Mouse (Mus musculus) layer of hippocampus, postnatal 36 days (tissue): ENCODE measurements around the gene Amdhd2. TPM values are rescaled to one million over a fixed set of nuclear protein-coding genes. Genes with fewer than 3 reads are reported as not detected.
"Not testable (repeated sequence)": the region's sequence is repeated elsewhere in the genome, so short reads cannot be mapped to it uniquely, and the experiment has no call there.

Experiments
- DNase-seq, 2 experiments: peaks; one replicate each; pipeline ENCODE4 v3.0.0; 2022
- total RNA-seq, 2 experiments: library from RNA; stranded (reverse); gene quantifications; 2 replicates each; pipeline ENCODE4 v1.2.3; 2021

Amdhd2 gene
- total RNA-seq, 2 experiments from 2014 or later: 36.1 to 39.4 TPM

GRCm38 (mm10) chr17:24155742-24156141, 7.8 kb downstream of the Amdhd2 start:
- no peak for DNase-seq

GRCm38 (mm10) chr17:24154463-24154862, 9.1 kb downstream of the Amdhd2 start:
- DNase-seq: no peak

GRCm38 (mm10) chr17:24151890-24152563, 11.5 kb downstream of the Amdhd2 start:
- DNase-seq: peak; percentile 72 to 74

GRCm38 (mm10) chr17:24151382-24151781, 12.2 kb downstream of the Amdhd2 start:
- DNase-seq: no peak

GRCm38 (mm10) chr17:24150824-24151223, 12.7 kb downstream of the Amdhd2 start, which contains the start of gene Pdpk1:
Pdpk1 (minus strand) TSS chr17:24150924.
- DNase-seq: no peak

- DNase-seq: no peak
Observed at GRCm38 (mm10) chr17:24149421-24149820, 14.1 kb downstream of the Amdhd2 start.

GRCm38 (mm10) chr17:24142897-24143296, 20.7 kb downstream of the Amdhd2 start:
- DNase-seq: no peak

- peak; percentile 97 for DNase-seq
Observed at GRCm38 (mm10) chr17:24141425-24141920, 22.1 kb downstream of the Amdhd2 start.

GRCm38 (mm10) chr17:24140845-24141424, 22.6 kb downstream of the Amdhd2 start:
- no peak for DNase-seq

- DNase-seq: no peak
Observed at GRCm38 (mm10) chr17:24139968-24140367, 23.6 kb downstream of the Amdhd2 start.

GRCm38 (mm10) chr17:24139256-24139655, 24.3 kb downstream of the Amdhd2 start:
- DNase-seq: no peak

- no peak for DNase-seq
Observed at GRCm38 (mm10) chr17:24137226-24137880, 26.2 kb downstream of the Amdhd2 start.

- no peak for DNase-seq
Observed at GRCm38 (mm10) chr17:24134062-24134461, 29.5 kb downstream of the Amdhd2 start.

GRCm38 (mm10) chr17:24132919-24133318, 30.6 kb downstream of the Amdhd2 start:
- not testable (repeated sequence) for DNase-seq

GRCm38 (mm10) chr17:24131570-24131969, 32.0 kb downstream of the Amdhd2 start:
- no peak for DNase-seq

- not testable (repeated sequence) for DNase-seq
Observed at GRCm38 (mm10) chr17:24129246-24129645, 34.3 kb downstream of the Amdhd2 start.

GRCm38 (mm10) chr17:24127592-24127991, 36.0 kb downstream of the Amdhd2 start:
- no peak for DNase-seq

GRCm38 (mm10) chr17:24126801-24127200, 36.8 kb downstream of the Amdhd2 start:
- no peak for DNase-seq

GRCm38 (mm10) chr17:24119446-24119845, 44.1 kb downstream of the Amdhd2 start:
- no peak for DNase-seq

- no peak for DNase-seq
Observed at GRCm38 (mm10) chr17:24113031-24113430, 50.5 kb downstream of the Amdhd2 start.

GRCm38 (mm10) chr17:24111256-24111655, 52.3 kb downstream of the Amdhd2 start:
- no peak for DNase-seq

- no peak for DNase-seq
Observed at GRCm38 (mm10) chr17:24108896-24109295, 54.7 kb downstream of the Amdhd2 start.
